Mouse (Mus musculus) spleen, adult 2 months (tissue): ENCODE data around the gene Rfc5. TPM values are rescaled to one million over a fixed set of nuclear protein-coding genes. Genes with fewer than 3 reads are reported as not detected.
"Not testable (repeated sequence)": the region's sequence is repeated elsewhere in the genome, so short reads cannot be mapped to it uniquely, and the experiment has no call there.

Source experiments
- DNase-seq, 2 experiments: peaks; one replicate each; pipeline versions ENCODE4 v3.0.0 to v3.0.0-alpha.2; 2012 to 2021; ENCODE audit warnings: low spot score in 2 of 2, low read depth in 1 of 2
- H3K27ac ChIP-seq: fragments of 200-500 bp; 2 replicates; pipeline ENCODE4 v1.5.1; 2012; ENCODE audit warnings: low read length, inconsistent platforms; ENCODE audit not compliant: insufficient read depth
- H3K27me3 ChIP-seq: fragments of 200-500 bp; 2 replicates; pipeline ENCODE4 v1.6.1; 2012; ENCODE audit warnings: mild to moderate bottlenecking, moderate library complexity, low read length, inconsistent platforms; ENCODE audit not compliant: control insufficient read depth, insufficient read depth
- H3K36me3 ChIP-seq: fragments of 200-500 bp; 2 replicates; pipeline ENCODE4 v1.6.1; 2012; ENCODE audit warnings: mild to moderate bottlenecking, low read length, inconsistent platforms; ENCODE audit not compliant: control insufficient read depth, insufficient read depth
- H3K4me1 ChIP-seq: fragments of 200-500 bp; 2 replicates; pipeline ENCODE4 v1.6.1; 2011; ENCODE audit warnings: inconsistent platforms; ENCODE audit not compliant: control insufficient read depth, insufficient read depth, insufficient read length
- H3K4me3 ChIP-seq: fragments of 200-500 bp; 2 replicates; pipeline ENCODE4 v1.5.1; 2011; ENCODE audit warnings: mild to moderate bottlenecking, inconsistent platforms; ENCODE audit not compliant: insufficient read depth, insufficient read length; ENCODE audit errors: extremely low read depth
- CTCF ChIP-seq: fragments of 200-500 bp; IDR thresholded peaks from 2 replicates; pipeline ENCODE4 v1.5.1; 2011; ENCODE audit warnings: mild to moderate bottlenecking, inconsistent platforms; ENCODE audit not compliant: insufficient read depth, insufficient read length, insufficient replicate concordance; ENCODE audit errors: extremely low read depth
- POLR2A ChIP-seq: fragments of 200-500 bp; IDR thresholded peaks from 2 replicates; pipeline ENCODE4 v1.6.1; 2011; ENCODE audit warnings: low read depth, low read length, inconsistent platforms
- whole genome bisulfite sequencing: fragments of 180-500 bp; shearing (Covaris S2); methylation state at CpG from one replicate; pipeline ENCODE4 v1.1.7; 2018; 5-methylcytosine and 5-hydroxymethylcytosine counted together
- polyA plus RNA-seq: library from polyadenylated mRNA; depleted of rRNA; stranded (reverse); fragments of >200 nt; gene quantifications from 2 replicates; pipeline ENCODE4 v1.2.3, GENCODE M21; 2012; rRNA removed

Gene Rfc5
- polyA plus RNA-seq, result 15.7 and 18.7 TPM in 2 replicates

GRCm38 (mm10) chr5:117388877-117389276, at the start of gene Rfc5:
TSS of gene Rfc5 (minus strand) at chr5:117389047.
- H3K27me3 ChIP-seq, result no peaks in the 10 kb centered on the region
- DNase-seq, result peak; percentile 81 to 96
- H3K4me1 ChIP-seq, result peaks cover 10% of the 10 kb centered on the region
- 0 out of 2 replicates have a peak, but pooled peaks cover 2% of the 10 kb centered on the region for H3K36me3 ChIP-seq
- WGBS, result under 1% methylated on average over 40 of the region's 44 CpGs
- TF ChIP-seq CTCF (no peak), POLR2A (peak; percentile 11; the same call in 1 of the 2 replicates)
- no peak within 1 kb of the TSS; the same call in 1 of the 2 replicates for H3K27ac ChIP-seq
- H3K4me3 ChIP-seq, result peak within 1 kb of the TSS; percentile 82

GRCm38 (mm10) chr5:117433501-117433900, 44.7 kb upstream of the Rfc5 start:
- H3K36me3 ChIP-seq, DNase-seq, H3K27me3 ChIP-seq, H3K4me3 ChIP-seq, H3K27ac ChIP-seq, H3K4me1 ChIP-seq: not testable (repeated sequence)
- WGBS, result 92% methylated on average over 7 of the region's 7 CpGs

GRCm38 (mm10) chr5:117417442-117417841, 28.6 kb upstream of the Rfc5 start:
- TF ChIP-seq CTCF (no peak), POLR2A (no peak)

GRCm38 (mm10) chr5:117415011-117415912, 26.4 kb upstream of the Rfc5 start:
- no peak overlapping the region for H3K4me3 ChIP-seq
- WGBS, result 49% methylated on average over 19 of the region's 19 CpGs
- H3K36me3 ChIP-seq, result no peaks in the 10 kb centered on the region
- H3K27me3 ChIP-seq, result peaks cover 9% of the 10 kb centered on the region
- no peak overlapping the region for H3K27ac ChIP-seq
- H3K4me1 ChIP-seq, result peaks cover 10% of the 10 kb centered on the region
- no peak for DNase-seq
- TF ChIP-seq POLR2A, result no peak
- TF ChIP-seq CTCF, result no peak

More at GRCm38 (mm10) chr5:117417442-117417841, 28.6 kb upstream of the Rfc5 start:
- Histone ChIP-seq H3K4me3 (no peak overlapping the region), H3K27me3 (peaks cover 9% of the 10 kb centered on the region), H3K27ac (no peak overlapping the region), H3K4me1 (peaks cover 10% of the 10 kb centered on the region), H3K36me3 (no peaks in the 10 kb centered on the region)
- WGBS, result 50% methylated on average over 2 of the region's 2 CpGs
- no peak for DNase-seq

GRCm38 (mm10) chr5:117414611-117415010, 25.8 kb upstream of the Rfc5 start:
- WGBS, result 16% methylated on average over 10 of the region's 10 CpGs
- TF ChIP-seq POLR2A, result no peak
- no peak for TF ChIP-seq CTCF
- Histone ChIP-seq H3K27ac (no peak overlapping the region), H3K27me3 (peaks cover 9% of the 10 kb centered on the region), H3K4me1 (peaks cover 10% of the 10 kb centered on the region), H3K36me3 (no peaks in the 10 kb centered on the region), H3K4me3 (no peak overlapping the region)
- DNase-seq, result no peak

- 2% methylated on average over 88 of the region's 89 CpGs for WGBS
- Histone ChIP-seq H3K27me3 (peaks cover 9% of the 10 kb centered on the region), H3K36me3 (no peaks in the 10 kb centered on the region), H3K4me1 (peaks cover 10% of the 10 kb centered on the region), H3K27ac (no peak within 1 kb of the TSS), H3K4me3 (peak within 1 kb of the TSS; percentile 54; the same call in 1 of the 2 replicates)
- DNase-seq, result no peak
- TF ChIP-seq CTCF (no peak), POLR2A (no peak)
Observed at GRCm38 (mm10) chr5:117413507-117414501, 25.0 kb upstream of the Rfc5 start, which contains the start of gene Ksr2. TSS of gene Ksr2 (plus strand) at chr5:117414000.
